Mouse (Mus musculus) megakaryocyte-erythroid progenitor cell, adult 5-6 weeks (primary cell): ENCODE results near the gene Mbd5. TPM values are rescaled to one million over a fixed set of nuclear protein-coding genes. Genes with fewer than 3 reads are reported as not detected.

Experiments
- ATAC-seq: replicated peaks from 2 replicates; pipeline ENCODE4 v1.8.0; 2016; ENCODE audit warnings: mild to moderate bottlenecking, inconsistent platforms; ENCODE audit not compliant: severe bottlenecking, poor library complexity, low FRiP score, low TSS enrichment
- total RNA-seq, 2 experiments: library from RNA; stranded (forward) in 1 of 2; stranded (reverse) in 1 of 2; fragments of 200-1000, 215-1000 nt in 1 of 2; fragments of >200 nt in 1 of 2; fragmentation: Nextera tagmentation in 1 of 2; gene quantifications; 2 replicates each; pipeline ENCODE4 v1.2.3; 2014 to 2017

The Mbd5 gene
- total RNA-seq (2014; fragmentation: Nextera tagmentation) = 37.6 and 41.4 TPM in 2 replicates
- 12.3 and 25.8 TPM in 2 replicates for total RNA-seq (2017)

DNA sequence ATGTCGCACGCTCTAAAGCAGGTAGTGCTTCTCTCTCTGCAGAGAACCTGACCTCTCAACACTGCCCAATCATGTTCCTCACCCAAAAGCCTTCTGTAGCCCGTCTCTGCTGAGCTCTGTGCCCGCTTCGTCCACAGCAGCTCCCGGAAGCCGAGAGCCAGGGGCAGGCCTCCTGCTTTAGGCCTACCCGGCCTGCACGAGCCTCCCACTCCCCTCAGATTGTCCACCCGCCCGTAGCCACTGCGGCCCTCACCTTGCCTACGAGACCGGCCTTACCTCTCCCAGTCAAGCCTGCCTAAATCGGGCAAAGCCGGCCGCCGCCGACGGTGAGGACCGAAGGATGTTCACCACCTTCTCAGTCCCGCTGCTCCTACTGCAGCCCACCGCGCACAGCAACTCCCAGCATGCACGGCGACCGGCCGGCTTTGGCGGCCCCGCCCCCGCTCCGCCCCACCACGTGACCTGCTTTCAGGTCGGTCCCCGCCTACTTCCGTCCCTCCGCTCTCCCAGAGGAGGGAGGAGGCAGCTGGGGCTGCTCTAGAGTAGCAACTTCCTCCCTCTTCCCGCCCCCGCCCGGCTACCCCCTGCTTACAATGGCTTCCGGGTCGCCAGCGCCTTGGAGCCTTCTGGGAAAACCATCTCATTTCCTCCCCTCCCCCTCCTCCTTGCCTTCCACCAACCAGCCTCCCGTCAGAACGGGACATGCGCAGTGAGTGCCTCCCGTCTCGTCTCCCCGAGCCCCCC, at the start of gene Mbd5:
Gene Mbd5 (plus strand): TSS at position 668 of the 744 bp plus-strand sequence.
- ATAC-seq = peak; percentile 98

DNA sequence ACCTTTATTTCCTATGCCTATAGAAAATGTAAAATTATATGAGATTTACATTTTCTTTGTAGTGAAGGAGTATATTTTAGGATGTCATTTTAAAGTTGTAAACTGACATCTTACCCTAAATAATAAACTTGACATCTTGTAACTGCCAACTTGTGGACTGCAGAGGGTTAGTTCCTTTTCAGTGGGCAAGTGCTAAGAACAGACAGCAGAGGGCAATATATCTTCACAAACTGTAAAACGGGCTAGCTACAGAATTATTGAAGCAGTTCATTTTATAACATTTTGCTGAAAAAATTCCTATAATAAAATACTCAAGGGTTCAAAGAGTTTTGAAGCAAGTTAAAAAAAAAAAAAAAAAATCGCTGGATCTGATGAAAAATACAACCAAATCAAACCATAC, 40.4 kb upstream of the Mbd5 start:
- ATAC-seq = no peak

DNA sequence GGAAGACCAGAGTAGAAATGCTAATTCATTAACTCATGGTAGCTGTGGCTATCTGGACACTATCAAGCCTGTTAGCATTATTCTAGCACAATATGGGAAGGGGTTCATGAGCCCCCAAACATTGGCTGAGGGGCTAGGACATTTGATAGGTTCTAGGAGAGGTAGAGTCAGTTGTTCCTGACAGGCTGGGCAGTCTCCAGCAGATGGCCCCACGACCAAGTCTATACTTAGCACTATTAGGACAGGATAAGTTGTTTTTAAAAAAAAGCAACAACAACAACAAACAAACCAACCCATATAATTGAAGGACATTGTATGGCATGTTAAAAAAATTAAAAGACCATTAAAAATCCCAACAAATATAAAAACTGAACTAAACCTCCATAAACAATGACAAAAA, 35.1 kb upstream of the Mbd5 start:
- ATAC-seq = no peak

DNA sequence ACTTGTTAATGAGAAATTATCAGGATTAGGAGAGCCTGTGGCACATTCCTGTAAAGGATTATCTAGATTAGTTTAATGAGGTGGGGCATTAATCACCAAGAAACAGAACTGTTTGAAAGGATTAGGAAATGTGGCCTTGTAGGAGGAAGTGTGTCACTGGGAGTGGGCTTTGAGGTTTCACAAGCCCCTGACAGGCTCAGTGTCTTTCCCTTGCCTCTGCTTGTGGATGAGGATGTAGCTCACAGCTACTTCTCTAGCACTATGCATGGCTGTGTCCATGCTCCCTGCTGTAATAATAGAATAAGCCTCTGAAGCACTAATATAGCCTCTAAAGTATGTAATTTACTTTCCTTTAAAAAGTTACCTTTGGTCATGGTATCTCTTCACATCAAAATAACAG, 33.5 kb upstream of the Mbd5 start:
- no peak for ATAC-seq

DNA sequence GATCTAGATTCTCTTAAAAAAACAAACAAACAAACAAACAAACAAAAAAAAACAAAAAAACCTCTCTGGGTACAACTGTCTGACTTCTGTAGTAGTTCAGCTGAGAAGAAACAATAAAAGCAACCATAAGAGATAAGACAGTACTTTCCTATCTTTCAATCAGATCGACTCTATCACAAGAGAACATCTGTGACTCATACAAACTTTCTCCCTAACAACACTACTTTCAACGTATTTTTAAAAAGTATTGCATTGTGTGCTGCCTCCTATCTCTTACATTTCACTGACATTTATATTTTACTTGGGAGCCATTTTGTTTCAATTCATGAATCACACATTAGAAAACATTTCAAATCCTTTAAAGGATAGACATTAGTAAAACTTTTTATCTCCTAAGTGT, 14.2 kb upstream of the Mbd5 start:
- ATAC-seq = no peak

DNA sequence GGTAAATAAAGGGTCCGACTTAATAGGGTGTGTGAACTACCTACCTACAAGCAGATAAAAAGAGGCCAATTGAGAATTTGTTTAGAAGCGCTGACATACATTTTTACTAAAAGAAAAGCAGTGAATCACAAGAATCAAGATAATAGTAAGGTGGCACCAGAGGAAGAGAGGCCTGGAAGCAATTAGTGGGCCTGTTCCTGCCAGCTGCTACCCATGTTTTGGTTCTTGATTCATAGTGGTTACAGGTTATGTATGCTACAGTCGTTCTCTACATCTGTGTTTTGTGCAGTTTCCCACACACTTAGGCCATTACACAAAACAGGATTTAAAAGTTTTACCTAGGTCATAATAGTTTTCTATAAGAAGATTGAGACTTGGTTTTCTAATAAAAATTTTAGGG, 1.5 kb upstream of the Mbd5 start:
- ATAC-seq = no peak

DNA sequence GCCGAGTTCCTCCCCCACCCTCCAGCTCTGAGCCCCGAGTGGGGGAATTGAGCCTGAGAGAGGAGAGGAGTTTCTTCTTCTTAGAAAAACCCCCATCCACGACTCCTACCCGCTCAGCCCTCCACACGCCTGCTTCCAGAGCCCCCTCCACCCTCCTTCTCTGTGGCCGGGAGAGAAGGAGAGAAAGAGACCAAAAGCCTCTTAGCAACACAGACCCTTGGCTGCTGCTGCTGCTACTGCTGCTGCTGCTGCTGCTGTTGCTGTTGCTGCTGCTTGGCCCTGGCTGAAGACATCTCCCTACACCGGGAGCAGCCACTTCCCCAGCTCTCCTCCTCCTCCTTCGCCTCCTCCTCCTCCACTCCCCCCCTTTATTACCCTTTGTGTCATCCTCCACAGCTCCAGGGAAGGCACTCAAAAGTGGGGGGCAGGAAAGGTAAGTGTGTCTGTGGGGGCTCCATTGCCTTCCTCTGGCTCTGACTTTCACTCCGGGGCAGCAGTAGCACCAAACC, 489 bp downstream of the Mbd5 start:
- peak; percentile 32 for ATAC-seq

DNA sequence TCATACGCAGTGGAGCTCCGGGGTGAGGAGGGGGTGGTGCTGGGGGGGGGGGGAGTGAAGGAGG, 776 bp downstream of the Mbd5 start, which contains the start of gene Orc4:
Gene Orc4 (minus strand): TSS at position 26 of the 64 bp plus-strand sequence.
- no peak for ATAC-seq

DNA sequence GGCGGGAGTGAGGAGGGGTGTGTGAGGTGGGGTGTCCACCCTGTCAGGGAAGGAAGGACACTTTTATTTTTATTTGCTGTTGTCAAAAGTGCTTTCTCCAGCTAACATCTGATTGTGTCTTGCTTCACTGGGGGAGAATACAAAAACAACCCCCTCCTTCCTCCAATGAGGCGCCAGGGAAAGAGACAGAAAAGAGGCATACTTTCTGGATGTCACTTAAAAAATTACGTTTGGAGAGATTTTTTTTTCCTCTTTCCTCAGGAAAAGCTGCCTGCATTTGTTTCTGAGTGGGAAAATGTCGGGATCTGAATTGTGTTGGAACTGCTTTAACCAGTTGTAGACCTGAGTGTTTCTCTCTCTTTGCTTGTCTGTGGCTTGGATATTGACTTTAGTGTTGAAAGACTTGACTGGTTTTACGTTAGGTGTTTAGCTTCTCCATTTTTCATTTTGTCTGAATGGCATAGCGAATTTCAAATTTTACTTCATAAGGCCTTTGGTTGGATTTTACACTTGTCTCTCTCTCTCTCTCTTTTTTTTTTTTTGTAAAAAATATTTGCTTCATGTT, 1.1 kb downstream of the Mbd5 start:
- ATAC-seq = no peak

DNA sequence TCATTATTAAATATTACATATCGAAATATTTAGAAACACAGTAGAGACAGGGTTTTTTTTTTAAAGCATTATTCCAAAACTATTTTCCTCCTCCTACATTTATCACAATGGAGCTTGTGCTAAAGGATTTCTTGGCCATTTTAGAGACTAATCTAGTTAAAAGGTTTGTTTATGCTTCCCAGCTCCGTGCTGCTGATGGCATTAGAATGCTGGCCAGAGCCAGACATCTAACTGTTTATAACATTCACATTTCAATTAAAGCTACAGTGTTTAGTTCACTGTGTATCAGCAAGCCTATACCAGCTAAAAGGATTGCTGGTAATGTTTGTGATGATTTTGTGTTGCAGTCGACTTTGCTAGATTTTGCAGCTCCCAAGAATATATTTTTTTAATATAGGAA, 7.3 kb downstream of the Mbd5 start:
- no peak for ATAC-seq

DNA sequence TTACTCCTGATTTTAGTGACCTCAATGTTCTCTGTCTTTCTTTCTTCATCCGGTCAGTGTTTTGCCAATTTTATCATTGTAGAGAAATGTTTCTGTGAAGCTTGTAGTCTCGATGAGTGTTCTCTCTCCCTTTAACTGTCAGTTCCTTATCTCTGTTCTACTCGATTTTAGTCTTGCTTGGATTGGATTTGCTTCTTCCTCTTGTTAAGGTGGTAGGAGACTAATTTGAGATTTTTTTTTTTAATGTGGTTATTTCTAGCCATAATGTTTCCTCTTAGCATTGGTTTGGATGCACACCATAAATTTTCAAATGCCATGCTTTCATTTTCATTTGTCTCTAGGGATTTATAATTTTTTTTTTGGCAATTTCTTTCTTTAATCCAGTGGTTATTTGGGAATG, 29.6 kb downstream of the Mbd5 start:
- no peak for ATAC-seq

DNA sequence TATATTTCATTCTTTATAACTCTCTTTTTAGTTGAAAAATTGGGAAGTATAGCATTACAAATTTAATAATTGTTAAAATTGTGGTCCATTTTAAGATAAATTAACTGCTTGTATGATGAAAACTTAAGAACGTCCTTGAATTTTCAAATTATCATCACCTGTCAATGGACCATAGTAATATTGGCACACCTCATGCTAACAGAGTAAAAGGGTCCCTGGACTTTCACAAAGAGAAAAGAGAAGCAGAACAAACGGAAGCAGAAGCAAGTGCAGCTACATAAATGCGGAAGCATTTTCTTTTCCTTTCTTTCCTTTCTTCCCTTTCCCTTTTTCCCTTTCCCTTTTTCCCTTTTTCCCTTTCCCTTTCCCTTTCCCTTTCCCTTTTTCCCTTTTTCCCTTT, 41.0 kb downstream of the Mbd5 start:
- no peak for ATAC-seq

DNA sequence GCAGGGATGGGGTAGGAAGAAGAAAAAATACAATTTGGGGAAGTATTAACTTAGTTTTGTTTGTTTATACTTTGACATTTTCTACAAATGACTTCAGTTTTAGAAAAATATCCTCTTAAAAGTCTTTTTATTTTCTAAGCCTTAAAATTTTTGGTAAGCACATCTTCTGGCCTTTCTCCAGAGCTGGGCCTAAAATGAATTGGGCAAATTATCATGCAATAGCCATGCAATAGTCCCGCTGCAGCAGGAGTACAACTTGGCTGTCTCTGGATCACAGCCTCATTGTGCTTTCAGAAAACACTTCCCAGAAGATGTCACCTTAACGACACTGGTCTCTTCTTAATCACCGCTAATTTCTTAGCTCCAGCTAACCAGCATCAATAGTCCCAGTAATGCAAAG, 91.2 kb downstream of the Mbd5 start:
- no peak for ATAC-seq

DNA sequence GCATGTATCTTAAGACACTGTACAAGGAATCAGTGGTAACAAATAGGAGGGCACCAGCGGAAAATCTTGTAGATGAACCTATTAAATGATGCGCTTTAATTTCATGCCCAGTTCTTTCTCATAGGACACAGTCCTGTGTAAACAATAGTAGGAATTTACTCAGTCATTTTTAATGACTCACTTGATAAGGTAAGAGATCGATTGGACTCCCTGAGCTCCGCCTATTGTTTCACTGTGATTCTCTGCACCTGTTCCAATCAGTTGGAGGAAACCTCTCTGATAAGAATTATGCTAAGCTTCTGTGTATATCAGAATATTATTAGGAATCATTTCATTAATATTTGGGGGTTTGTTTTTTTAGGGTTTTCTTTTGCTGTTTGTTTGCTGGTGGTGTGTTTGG, 100.7 kb downstream of the Mbd5 start:
- ATAC-seq = no peak

DNA sequence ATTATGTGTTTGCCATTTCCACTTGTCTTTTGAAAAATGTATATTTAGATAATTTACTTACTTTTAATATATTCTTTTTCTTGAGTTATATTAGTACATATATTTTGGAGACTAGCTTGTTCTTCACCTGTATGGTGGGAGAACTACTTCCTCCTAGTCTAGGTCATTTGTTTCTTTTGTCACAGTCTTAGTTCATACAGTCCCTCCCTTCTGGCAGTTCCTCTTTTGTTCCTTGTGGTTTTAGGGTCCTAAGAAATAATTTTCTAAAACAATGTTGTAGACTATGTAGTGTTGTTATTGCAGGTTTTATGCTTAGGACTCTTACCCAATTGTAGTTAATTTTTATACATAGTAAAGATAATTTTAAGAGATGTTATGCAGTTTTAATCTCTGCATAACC, 118.6 kb downstream of the Mbd5 start:
- ATAC-seq = no peak

DNA sequence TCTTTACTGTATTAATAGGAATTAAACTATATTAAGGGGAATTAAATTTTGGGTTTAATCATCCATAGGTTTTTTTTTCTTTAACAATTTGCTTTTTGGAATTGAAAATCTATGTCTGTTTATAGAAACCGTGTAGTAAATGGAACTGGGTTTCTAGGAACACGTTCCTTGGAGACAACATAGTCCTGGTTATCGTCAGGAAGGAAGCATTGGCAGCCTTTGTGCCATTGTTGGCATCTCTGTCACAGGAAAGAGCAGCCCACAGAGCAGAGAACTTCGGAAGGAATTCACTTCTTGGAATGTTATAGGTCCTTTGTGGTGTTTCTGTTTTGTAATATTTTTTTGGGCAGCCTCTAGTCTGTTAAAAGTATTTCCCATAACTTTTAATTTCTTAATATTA, 135.7 kb downstream of the Mbd5 start:
- no peak for ATAC-seq

DNA sequence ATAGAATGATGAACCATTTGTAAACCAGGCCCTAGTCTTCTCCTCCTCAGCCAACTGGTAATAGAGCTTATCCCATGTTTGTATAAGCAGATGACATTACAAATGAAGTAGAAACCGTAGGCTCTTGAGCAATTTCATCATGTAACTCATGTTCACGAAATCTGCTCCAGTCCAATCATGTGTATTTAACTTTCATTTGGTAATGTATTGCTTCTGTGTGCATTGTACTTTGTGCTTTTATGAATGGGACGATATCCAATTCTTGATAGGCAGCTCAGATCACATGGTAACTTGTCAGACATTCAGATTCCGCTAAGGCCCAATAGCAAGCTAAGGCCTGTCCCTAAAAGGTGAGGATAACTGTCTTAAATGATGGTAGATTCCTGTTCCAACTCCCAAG, 141.5 kb downstream of the Mbd5 start:
- ATAC-seq = no peak

DNA sequence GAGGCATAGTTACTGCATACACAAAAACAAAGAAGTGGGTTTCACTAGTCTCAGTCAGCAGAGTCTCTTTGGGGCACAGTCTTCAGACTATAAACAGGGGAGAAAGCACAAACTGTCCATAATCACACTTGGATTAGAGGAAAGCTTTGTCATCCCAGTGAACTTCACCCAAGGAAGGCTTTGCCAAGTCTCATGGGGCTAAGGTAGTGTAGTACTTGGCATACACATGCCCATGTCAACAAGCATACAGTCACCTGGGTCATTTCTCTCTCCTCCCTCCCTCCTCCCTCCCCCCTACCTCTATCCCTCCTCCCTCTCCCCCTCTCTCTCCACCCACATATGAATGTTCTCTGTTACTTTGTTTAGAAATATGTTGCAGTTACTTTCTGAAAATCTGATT, 147.5 kb downstream of the Mbd5 start:
- ATAC-seq = no peak

DNA sequence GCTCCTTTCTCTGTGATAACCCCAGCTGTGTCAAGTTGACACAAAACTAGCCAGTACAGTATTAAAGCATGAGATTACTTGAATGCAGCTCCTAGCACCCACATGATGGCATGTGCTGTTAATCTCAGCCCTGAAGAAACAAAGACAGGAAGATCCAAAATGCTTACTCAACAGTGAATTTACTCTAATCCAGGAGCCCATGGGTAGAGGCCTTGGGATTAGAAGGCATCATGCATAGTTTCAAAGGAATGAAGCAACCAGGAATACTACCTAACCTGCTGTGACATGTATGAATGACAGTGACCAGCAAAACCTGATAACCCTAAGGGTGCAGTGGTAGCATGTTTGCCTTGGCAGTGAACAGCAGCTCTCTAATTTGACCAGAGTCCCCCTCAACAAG, 159.6 kb downstream of the Mbd5 start:
- ATAC-seq = no peak

DNA sequence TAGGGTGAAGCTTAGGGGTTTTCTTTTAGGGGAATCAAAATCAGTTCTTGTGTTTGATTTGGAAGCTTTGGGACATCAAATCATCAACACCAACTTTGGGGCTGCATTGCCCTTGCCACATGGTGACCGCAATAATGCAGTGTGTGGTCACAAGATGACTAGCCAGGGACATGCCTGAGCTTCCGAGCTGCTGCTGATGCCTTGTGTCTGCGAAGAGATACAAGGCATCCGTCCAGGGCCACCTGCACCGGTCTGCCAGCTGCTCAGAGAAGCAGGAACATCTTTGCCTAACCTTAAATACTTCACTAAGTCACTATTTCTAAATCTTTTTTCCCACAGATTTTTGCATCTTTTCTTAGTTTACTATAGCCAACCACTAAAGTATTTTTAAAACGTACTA, 170.6 kb downstream of the Mbd5 start:
- no peak for ATAC-seq

DNA sequence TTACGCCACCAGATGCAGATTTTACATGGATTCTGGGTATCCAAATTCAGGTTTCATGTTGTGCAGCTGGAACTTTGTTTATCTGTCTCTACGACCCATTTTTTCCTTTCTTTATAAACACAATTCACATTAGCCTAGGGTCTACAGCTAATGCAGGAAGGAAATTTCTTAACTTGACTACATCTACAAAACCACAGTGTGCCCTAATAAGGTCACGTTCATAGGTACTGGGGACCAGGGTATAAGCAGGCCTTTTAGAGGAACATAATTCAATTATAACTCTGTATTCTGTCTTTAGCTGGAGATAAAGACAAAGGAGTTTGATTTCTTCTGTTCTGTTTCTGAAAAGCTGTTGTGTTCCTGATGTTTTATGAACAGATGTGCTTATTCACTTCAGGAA, 172.3 kb downstream of the Mbd5 start:
- ATAC-seq = no peak

DNA sequence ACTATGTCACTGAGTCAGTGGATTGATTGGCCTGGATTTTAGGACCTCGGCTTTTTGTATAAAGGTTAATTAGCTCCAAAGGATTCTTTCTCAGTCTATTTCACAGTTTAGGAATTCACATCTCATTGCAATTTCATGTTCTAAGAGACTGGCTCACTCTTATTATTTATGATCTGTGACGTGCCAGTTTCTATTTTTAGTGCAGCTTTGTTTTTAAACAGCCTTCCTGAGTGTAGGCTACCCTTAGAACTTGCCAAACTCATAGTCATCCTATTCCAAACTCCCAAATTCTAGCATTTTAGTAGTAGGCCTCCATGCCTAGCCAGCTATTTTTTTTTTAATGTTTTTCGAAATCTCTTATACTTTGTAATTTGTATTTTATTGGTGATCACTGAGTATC, 192.9 kb downstream of the Mbd5 start:
- no peak for ATAC-seq
